Comparison of ENCODE assay signal across 29 mouse cellular contexts in genomic region chr10:33733241-33733640, GRCm38 (mm10). TPM values are rescaled to one million over a fixed set of nuclear protein-coding genes. Genes with fewer than 3 reads are reported as not detected.
DNase-seq lines count a peak whose midpoint lies in the region; ATAC-seq lines count a peak whose summit lies in the region.
"Had no signal": no experiment of that assay in that cellular context is flagged by ENCODE, and none has a peak within 500 bp of the region (broad histone marks: within the 10 kb centered on the region; RNA-seq: fewer than 3 reads in every experiment).

No protein-coding gene starts in this region.

- no peaks in the 10 kb centered on the region for H3K36me3 ChIP-seq in forebrain, embryonic 12.5 days (replicated peaks)
- no peaks in the 10 kb centered on the region for H3K36me3 ChIP-seq in forebrain, embryonic 11.5 days (ENCODE audit: control insufficient read depth, insufficient read depth, low read length)
- no peaks in the 10 kb centered on the region for H3K36me3 ChIP-seq in intestine, embryonic 14.5 days (ENCODE audit: control insufficient read depth, insufficient read depth, low read length)
- H3K36me3 ChIP-seq in intestine, embryonic 15.5 days = no peaks in the 10 kb centered on the region
- H3K36me3 ChIP-seq in forebrain, embryonic 16.5 days (ENCODE audit: control insufficient read depth, insufficient read depth) = no peaks in the 10 kb centered on the region
- H3K36me3 ChIP-seq: embryonic facial prominence, embryonic 10.5 days; embryonic facial prominence, embryonic 13.5 days; hindbrain, embryonic 10.5 days; hindbrain, embryonic 13.5 days had no signal

- DNase-seq in forebrain, embryonic 11.5 days (ENCODE audit: low spot score) = no peak
- peak; percentile 38 for DNase-seq in intestine, embryonic 14.5 days (ENCODE audit: low spot score)
- DNase-seq in frontal cortex, postnatal 36 days (ENCODE audit: low spot score in 2 of 2) = no peak
- no peak for DNase-seq in lung, postnatal 14 days
- DNase-seq: adrenal gland, adult 8-10 months; adrenal gland, postnatal 25 days; cerebellum, adult 11 months; cerebellum, adult 2 months; cerebellum, adult 9-11 months; cerebellum, postnatal 25 days; gastrocnemius, postnatal 10 days; gastrocnemius, postnatal 36 days; heart, postnatal 36 days; kidney, adult 2 months had no signal

- H3K4me1 ChIP-seq in forebrain, embryonic 12.5 days = no peaks in the 10 kb centered on the region
- H3K4me1 ChIP-seq in forebrain, embryonic 11.5 days (replicated peaks; ENCODE audit: control insufficient read depth, insufficient read depth, low read length) = no peaks in the 10 kb centered on the region
- no peaks in the 10 kb centered on the region for H3K4me1 ChIP-seq in intestine, embryonic 14.5 days (replicated peaks; ENCODE audit: control insufficient read depth, insufficient read depth, low read length)
- H3K4me1 ChIP-seq in intestine, embryonic 15.5 days (replicated peaks) = no peaks in the 10 kb centered on the region
- H3K4me1 ChIP-seq in forebrain, embryonic 16.5 days (replicated peaks; ENCODE audit: control insufficient read depth, insufficient read depth, low read length) = no peaks in the 10 kb centered on the region
- H3K4me1 ChIP-seq: embryonic facial prominence, embryonic 10.5 days; embryonic facial prominence, embryonic 13.5 days; hindbrain, embryonic 10.5 days; hindbrain, embryonic 13.5 days had no signal

- H3K27ac ChIP-seq in forebrain, embryonic 12.5 days = no peak overlapping the region
- no peak overlapping the region for H3K27ac ChIP-seq in forebrain, embryonic 11.5 days (ENCODE audit: low read depth, low read length)
- no peak overlapping the region for H3K27ac ChIP-seq in intestine, embryonic 14.5 days (ENCODE audit: low read depth)
- H3K27ac ChIP-seq in intestine, embryonic 15.5 days = no peak overlapping the region
- H3K27ac ChIP-seq in forebrain, embryonic 16.5 days (ENCODE audit: low read length) = no peak overlapping the region
- H3K27ac ChIP-seq: embryonic facial prominence, embryonic 10.5 days; embryonic facial prominence, embryonic 13.5 days; hindbrain, embryonic 10.5 days; hindbrain, embryonic 13.5 days had no signal

- no peaks in the 10 kb centered on the region for H3K27me3 ChIP-seq in forebrain, embryonic 12.5 days
- H3K27me3 ChIP-seq in forebrain, embryonic 11.5 days (ENCODE audit: control insufficient read depth, insufficient read depth, low read length) = no peaks in the 10 kb centered on the region
- no peaks in the 10 kb centered on the region for H3K27me3 ChIP-seq in intestine, embryonic 14.5 days (replicated peaks; ENCODE audit: control insufficient read depth, insufficient read depth, low read length)
- H3K27me3 ChIP-seq in intestine, embryonic 15.5 days (replicated peaks) = no peaks in the 10 kb centered on the region
- H3K27me3 ChIP-seq in forebrain, embryonic 16.5 days (replicated peaks; ENCODE audit: control insufficient read depth, insufficient read depth, low read length) = no peaks in the 10 kb centered on the region
- H3K27me3 ChIP-seq: embryonic facial prominence, embryonic 13.5 days; hindbrain, embryonic 13.5 days had no signal

- H3K9ac ChIP-seq in forebrain, embryonic 12.5 days = no peak overlapping the region
- no peak overlapping the region for H3K9ac ChIP-seq in forebrain, embryonic 11.5 days (ENCODE audit: low read length)
- no peak overlapping the region for H3K9ac ChIP-seq in intestine, embryonic 14.5 days (ENCODE audit: low read length)
- H3K9ac ChIP-seq in intestine, embryonic 15.5 days = no peak overlapping the region
- H3K9ac ChIP-seq in forebrain, embryonic 16.5 days (replicated peaks; ENCODE audit: low read depth, low read length) = no peak overlapping the region
- H3K9ac ChIP-seq: embryonic facial prominence, embryonic 13.5 days; hindbrain, embryonic 13.5 days had no signal

- ATAC-seq in forebrain, embryonic 12.5 days (ENCODE audit: low FRiP score) = 0 out of 2 replicates have a peak, but pooled peaks have one; percentile 11
- no peak; the same call in 1 of the 2 replicates for ATAC-seq in forebrain, embryonic 11.5 days (replicated peaks; ENCODE audit: low FRiP score)
- no peak for ATAC-seq in intestine, embryonic 14.5 days (replicated peaks; ENCODE audit: low FRiP score, low TSS enrichment, low read depth)
- ATAC-seq in intestine, embryonic 15.5 days = no peak
- peak; percentile 93 for ATAC-seq in forebrain, embryonic 16.5 days
- ATAC-seq: activated CD4-positive, CD25-positive, alpha-beta regulatory T cell, adult 4 months; hindbrain, embryonic 16.5 days; intestine, postnatal 0 days had no signal

- H3K4me3 ChIP-seq in forebrain, embryonic 12.5 days (replicated peaks) = no peak overlapping the region
- H3K4me3 ChIP-seq in forebrain, embryonic 11.5 days (ENCODE audit: low read depth, low read length) = no peak overlapping the region
- no peak overlapping the region for H3K4me3 ChIP-seq in intestine, embryonic 14.5 days (ENCODE audit: low read depth, low read length)
- no peak overlapping the region for H3K4me3 ChIP-seq in intestine, embryonic 15.5 days (replicated peaks)
- H3K4me3 ChIP-seq in forebrain, embryonic 16.5 days (replicated peaks; ENCODE audit: low read length) = no peak overlapping the region
- H3K4me3 ChIP-seq: embryonic facial prominence, embryonic 10.5 days; embryonic facial prominence, embryonic 13.5 days; erythroblast, embryonic 14.5 days; hindbrain, embryonic 10.5 days; hindbrain, embryonic 13.5 days had no signal

- H3K9me3 ChIP-seq in forebrain, embryonic 12.5 days = no peaks in the 10 kb centered on the region
- no peaks in the 10 kb centered on the region for H3K9me3 ChIP-seq in forebrain, embryonic 11.5 days (ENCODE audit: control insufficient read depth, low read length)
- no peaks in the 10 kb centered on the region for H3K9me3 ChIP-seq in intestine, embryonic 14.5 days (ENCODE audit: control insufficient read depth, low read length)
- no peaks in the 10 kb centered on the region for H3K9me3 ChIP-seq in intestine, embryonic 15.5 days
- H3K9me3 ChIP-seq in forebrain, embryonic 16.5 days (ENCODE audit: control insufficient read depth, low read length) = no peaks in the 10 kb centered on the region
- H3K9me3 ChIP-seq: embryonic facial prominence, embryonic 10.5 days; embryonic facial prominence, embryonic 13.5 days had no signal

- H3K4me2 ChIP-seq in forebrain, embryonic 12.5 days = no peak overlapping the region
- H3K4me2 ChIP-seq in forebrain, embryonic 11.5 days (ENCODE audit: low read depth, low read length, severe bottlenecking) = no peak overlapping the region
- H3K4me2 ChIP-seq in intestine, embryonic 14.5 days (ENCODE audit: low read length) = no peak overlapping the region
- no peak overlapping the region for H3K4me2 ChIP-seq in intestine, embryonic 15.5 days (replicated peaks)
- H3K4me2 ChIP-seq in forebrain, embryonic 16.5 days (ENCODE audit: low read length) = no peak overlapping the region
- H3K4me2 ChIP-seq: embryonic facial prominence, embryonic 13.5 days; heart, embryonic 11.5 days; hindbrain, embryonic 13.5 days had no signal

RNA-seq across cellular contexts. Expression of gene Sult3a2, which starts 53.3 kb away (rescaled TPM):
- polyA plus RNA-seq in forebrain, embryonic 12.5 days (2016; fragmentation: Nextera tagmentation; extraction: Ambion mirVana) = not detected in 2 replicates
- not detected in 2 replicates for polyA plus RNA-seq in forebrain, embryonic 11.5 days (2014; fragmentation: Nextera tagmentation; extraction: Ambion mirVana)
- polyA plus RNA-seq in intestine, embryonic 14.5 days (2014; fragmentation: Nextera tagmentation; extraction: Ambion mirVana) = not detected in 2 replicates
- not detected in 2 replicates for polyA plus RNA-seq in intestine, embryonic 15.5 days (2015; fragmentation: Nextera tagmentation; extraction: Ambion mirVana)
- polyA plus RNA-seq in forebrain, embryonic 16.5 days (2015; fragmentation: Nextera tagmentation; extraction: Ambion mirVana) = not detected in 2 replicates
- polyA plus RNA-seq: activated CD4-positive, CD25-positive, alpha-beta regulatory T cell, adult 4 months; cerebellum, adult 2 months; embryonic facial prominence, embryonic 10.5 days; embryonic facial prominence, embryonic 13.5 days; erythroblast, embryonic 14.5 days; frontal cortex, adult 2 months; heart, embryonic 11.5 days; heart, embryonic 14.5 days; heart, postnatal 0 days; hindbrain, embryonic 10.5 days; hindbrain, embryonic 13.5 days; hindbrain, embryonic 16.5 days; intestine, postnatal 0 days; kidney, adult 2 months had no signal

Comparison
In these comparisons a context has a peak if more than half of its experiments do, and no peak if none do; other contexts are left out.
1. ATAC-seq: peak in forebrain, embryonic 12.5 days (single experiment) and forebrain, embryonic 16.5 days (single experiment); none in forebrain, embryonic 11.5 days (single experiment), intestine, embryonic 14.5 days (single experiment) and intestine, embryonic 15.5 days (single experiment).